Mouse (Mus musculus) E14TG2a.4 (cell line): Measurements from ENCODE around the gene Cog5.

Experiments used
- CTCF ChIP-seq: conservative IDR thresholded peaks from 2 replicates; pipeline ENCODE4 v1.5.1; 2014; ENCODE audit warnings: low read length
- NANOG ChIP-seq: IDR thresholded peaks from 2 replicates; pipeline ENCODE4 v1.6.1; 2014; ENCODE audit warnings: borderline replicate concordance, low read length, mixed read lengths

GRCm38 (mm10) chr12:31835480-31835879 is 180.8 kb downstream of the Cog5 start:
- no peak for TF ChIP-seq NANOG
- no peak for TF ChIP-seq CTCF
